Mouse (Mus musculus) midbrain, embryonic 15.5 days (tissue): ENCODE measurements at regions not wholly inside any gene's neighbourhood (a gene's known extent, or its start where the extent isn't known, plus 50 kb on each side); places are given as distances from the start of the nearest gene placed in this dataset.

ENCODE experiments used
- ATAC-seq: fragments of 200-750 bp; cut with Nextera tagmentation; replicated peaks from 2 replicates; pipeline ENCODE4 v1.8.0; 2017; ENCODE audit warnings: moderate TSS enrichment
- H3K27ac ChIP-seq: fragments of 300-500 bp; sonication (generic); 2 replicates; pipeline ENCODE4 v1.5.1; 2015; ENCODE audit warnings: mild to moderate bottlenecking, inconsistent platforms
- H3K27me3 ChIP-seq: fragments of 300-500 bp; sonication (generic); replicated peaks from 2 replicates; pipeline ENCODE4 v1.6.1; 2015; ENCODE audit warnings: inconsistent platforms
- H3K36me3 ChIP-seq: fragments of 300-500 bp; sonication (generic); replicated peaks from 2 replicates; pipeline ENCODE4 v1.6.1; 2015; ENCODE audit warnings: inconsistent platforms
- H3K4me1 ChIP-seq: fragments of 300-500 bp; sonication (generic); 2 replicates; pipeline ENCODE4 v1.6.1; 2015; ENCODE audit warnings: inconsistent platforms
- H3K4me2 ChIP-seq: fragments of 300-500 bp; sonication (generic); 2 replicates; pipeline ENCODE4 v1.6.1; 2015; ENCODE audit warnings: inconsistent platforms, mild to moderate bottlenecking, moderate library complexity
- H3K4me3 ChIP-seq: fragments of 300-500 bp; sonication (generic); 2 replicates; pipeline ENCODE4 v1.5.1; 2015; ENCODE audit warnings: mild to moderate bottlenecking, inconsistent platforms
- H3K9ac ChIP-seq: fragments of 300-500 bp; sonication (generic); 2 replicates; pipeline ENCODE4 v1.6.1; 2015; ENCODE audit warnings: mild to moderate bottlenecking, inconsistent platforms
- H3K9me3 ChIP-seq: fragments of 300-500 bp; sonication (generic); 2 replicates; pipeline ENCODE4 v1.6.1; 2016; ENCODE audit warnings: inconsistent platforms
- WGBS: fragments of 180-500 bp; shearing (Covaris S2); methylation state at CpG from one replicate; pipeline ENCODE4 v1.1.7; 2015; ENCODE audit warnings: mixed read lengths; 5-methylcytosine and 5-hydroxymethylcytosine counted together

DNA sequence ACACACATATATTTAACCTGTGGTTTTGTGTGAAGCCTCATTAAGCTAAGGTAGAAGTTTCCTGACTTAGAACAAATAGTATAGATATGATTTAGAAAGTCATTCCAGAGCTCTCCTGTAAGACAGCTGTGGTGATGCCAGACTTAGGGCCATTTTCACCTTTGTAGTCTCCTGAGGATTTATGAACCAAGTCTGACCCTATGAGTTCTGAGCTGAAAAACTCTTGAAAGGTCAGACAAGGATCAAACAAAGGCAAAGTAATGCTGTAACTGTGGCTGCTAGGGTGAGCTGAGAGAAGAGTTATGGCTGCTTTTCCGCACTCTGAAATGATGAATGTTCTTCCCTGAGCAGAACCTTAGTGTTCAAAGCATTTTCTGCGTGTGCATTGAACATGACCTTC, 58.9 kb upstream of the Stxbp6 start:
- Histone ChIP-seq H3K4me3 (no peak overlapping the region), H3K27me3 (no peaks in the 10 kb centered on the region), H3K4me1 (0 out of 2 replicates have a peak, but pooled peaks cover 5% of the 10 kb centered on the region), H3K9ac (no peak overlapping the region), H3K36me3 (no peaks in the 10 kb centered on the region), H3K4me2 (no peak overlapping the region), H3K27ac (no peak overlapping the region), H3K9me3 (no peaks in the 10 kb centered on the region)
- no peak for ATAC-seq
- 83% methylated on average over 2 of the region's 2 CpGs for WGBS

DNA sequence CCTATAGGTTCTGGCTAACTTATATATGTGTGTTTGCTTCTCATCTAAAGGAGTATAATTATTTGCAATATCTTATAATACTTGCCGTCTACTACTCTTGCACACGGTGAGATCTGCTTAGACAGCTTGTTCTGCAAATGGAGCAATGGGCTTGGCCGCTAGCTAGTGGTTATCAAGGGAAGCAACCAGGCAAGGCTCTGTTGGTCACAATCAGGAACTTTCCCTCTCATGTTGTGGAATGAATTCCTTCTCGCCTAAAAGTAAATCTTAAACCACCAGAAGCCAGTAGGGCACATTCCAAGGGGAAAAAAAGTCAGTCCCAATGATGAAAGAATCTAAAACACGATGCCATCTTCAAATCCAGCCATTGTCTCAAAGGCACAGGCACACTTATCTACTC, 56.6 kb upstream of the Stxbp6 start:
- H3K4me1 ChIP-seq: no peaks in the 10 kb centered on the region
- no peak overlapping the region for H3K4me2 ChIP-seq
- H3K27ac ChIP-seq: no peak overlapping the region
- WGBS: 88% methylated on average over 5 of the region's 5 CpGs
- no peaks in the 10 kb centered on the region for H3K27me3 ChIP-seq
- no peak overlapping the region for H3K4me3 ChIP-seq
- H3K9ac ChIP-seq: no peak overlapping the region
- no peaks in the 10 kb centered on the region for H3K36me3 ChIP-seq
- H3K9me3 ChIP-seq: no peaks in the 10 kb centered on the region
- no peak for ATAC-seq

- 77% methylated on average over 3 of the region's 3 CpGs for WGBS
- ATAC-seq: no peak
- H3K4me1 ChIP-seq: no peaks in the 10 kb centered on the region
- H3K27ac ChIP-seq: no peak overlapping the region
- no peaks in the 10 kb centered on the region for H3K9me3 ChIP-seq
- H3K36me3 ChIP-seq: no peaks in the 10 kb centered on the region
- no peak overlapping the region for H3K4me3 ChIP-seq
- H3K9ac ChIP-seq: no peak overlapping the region
- no peak overlapping the region for H3K4me2 ChIP-seq
- H3K27me3 ChIP-seq: no peaks in the 10 kb centered on the region
Observed at GRCm38 (mm10) chr12:45125866-45126265, 51.4 kb upstream of the Stxbp6 start.
